Mouse (Mus musculus) neural tube, embryonic 13.5 days (tissue): ENCODE data around the gene Xrcc3. TPM values are rescaled to one million over a fixed set of nuclear protein-coding genes. Genes with fewer than 3 reads are reported as not detected.
A peak's percentile ranks its signal among the peaks of the same experiment; 100 is the strongest.

Source experiments
- ATAC-seq: fragments of 200-750 bp; cut with Nextera tagmentation; 2 replicates; pipeline ENCODE4 v1.8.0; 2017; ENCODE audit warnings: low read depth, mild to moderate bottlenecking, moderate TSS enrichment, moderate library complexity
- H3K27ac ChIP-seq: fragments of 300-500 bp; sonication (generic); replicated peaks from 2 replicates; pipeline ENCODE4 v1.5.1; 2015; ENCODE audit warnings: moderate library complexity, mild to moderate bottlenecking, inconsistent platforms
- H3K27me3 ChIP-seq: fragments of 300-500 bp; sonication (generic); 2 replicates; pipeline ENCODE4 v1.6.1; 2015; ENCODE audit warnings: mild to moderate bottlenecking, inconsistent platforms
- H3K36me3 ChIP-seq: fragments of 300-500 bp; sonication (generic); 2 replicates; pipeline ENCODE4 v1.6.1; 2015; ENCODE audit warnings: mild to moderate bottlenecking, inconsistent platforms
- H3K4me1 ChIP-seq: fragments of 300-500 bp; sonication (generic); replicated peaks from 2 replicates; pipeline ENCODE4 v1.6.1; 2015; ENCODE audit warnings: inconsistent platforms
- H3K4me2 ChIP-seq: fragments of 300-500 bp; sonication (generic); 2 replicates; pipeline ENCODE4 v1.6.1; 2015; ENCODE audit warnings: inconsistent platforms, mild to moderate bottlenecking, moderate library complexity
- H3K4me3 ChIP-seq: fragments of 300-500 bp; sonication (generic); 2 replicates; pipeline ENCODE4 v1.5.1; 2015; ENCODE audit warnings: mild to moderate bottlenecking, inconsistent platforms
- H3K9ac ChIP-seq: fragments of 300-500 bp; sonication (generic); 2 replicates; pipeline ENCODE4 v1.6.1; 2015; ENCODE audit warnings: moderate library complexity, mild to moderate bottlenecking, inconsistent platforms
- H3K9me3 ChIP-seq: fragments of 300-500 bp; sonication (generic); 2 replicates; pipeline ENCODE4 v1.6.1; 2016; ENCODE audit warnings: inconsistent platforms
- WGBS: fragments of 180-500 bp; shearing (Covaris S2); methylation state at CpG from one replicate; pipeline ENCODE4 v1.1.7; 2015; 5-methylcytosine and 5-hydroxymethylcytosine counted together
- polyA plus RNA-seq: library from polyadenylated mRNA; unstranded; fragments of >200 nt; fragmentation: Nextera tagmentation; extraction: Ambion mirVana; gene quantifications from 2 replicates; pipeline ENCODE4 v1.2.1, GENCODE M21; 2015

Gene Xrcc3
- polyA plus RNA-seq, 1 experiment from 2014 or later = 2.6 TPM

GRCm38 (mm10) chr12:111794102-111794501 lies 19.6 kb downstream of the Xrcc3 start:
- 80% methylated on average over 22 of the region's 22 CpGs for WGBS
- no peak for ATAC-seq

GRCm38 (mm10) chr12:111791474-111792104 lies 22.1 kb downstream of the Xrcc3 start:
- H3K4me3 ChIP-seq = no peak overlapping the region
- ATAC-seq = no peak
- H3K9ac ChIP-seq = no peak overlapping the region
- H3K27me3 ChIP-seq = no peaks in the 10 kb centered on the region
- 78% methylated on average over 13 of the region's 13 CpGs for WGBS
- no peak overlapping the region for H3K4me2 ChIP-seq
- peaks cover 99% of the 10 kb centered on the region for H3K36me3 ChIP-seq
- no peaks in the 10 kb centered on the region for H3K9me3 ChIP-seq
- H3K4me1 ChIP-seq = no peaks in the 10 kb centered on the region
- H3K27ac ChIP-seq = peak overlapping the region; percentile 70

More at GRCm38 (mm10) chr12:111794102-111794501, 19.6 kb downstream of the Xrcc3 start:
- Histone ChIP-seq H3K4me2 (no peak overlapping the region), H3K4me3 (no peak overlapping the region), H3K9ac (no peak overlapping the region), H3K27me3 (no peaks in the 10 kb centered on the region), H3K27ac (no peak overlapping the region), H3K4me1 (no peaks in the 10 kb centered on the region), H3K36me3 (peaks cover 98% of the 10 kb centered on the region), H3K9me3 (no peaks in the 10 kb centered on the region)

GRCm38 (mm10) chr12:111790631-111791030 lies 23.0 kb downstream of the Xrcc3 start:
- no peak overlapping the region for H3K4me3 ChIP-seq
- no peaks in the 10 kb centered on the region for H3K27me3 ChIP-seq
- H3K27ac ChIP-seq = no peak overlapping the region
- H3K9me3 ChIP-seq = no peaks in the 10 kb centered on the region
- no peak overlapping the region for H3K4me2 ChIP-seq
- no peaks in the 10 kb centered on the region for H3K4me1 ChIP-seq
- peaks cover 100% of the 10 kb centered on the region for H3K36me3 ChIP-seq
- ATAC-seq = no peak
- H3K9ac ChIP-seq = no peak overlapping the region
- WGBS = 90% methylated on average over 7 of the region's 7 CpGs

- H3K27ac ChIP-seq = no peak overlapping the region
- ATAC-seq = no peak
- 91% methylated on average over 5 of the region's 5 CpGs for WGBS
These were observed 23.6 kb downstream of the Xrcc3 start for GRCm38 (mm10) chr12:111790090-111790489.

GRCm38 (mm10) chr12:111787015-111787414 lies 26.7 kb downstream of the Xrcc3 start:
- Histone ChIP-seq H3K36me3 (peaks cover 97% of the 10 kb centered on the region), H3K9ac (no peak overlapping the region), H3K27ac (no peak overlapping the region), H3K4me2 (no peak overlapping the region), H3K27me3 (no peaks in the 10 kb centered on the region), H3K9me3 (no peaks in the 10 kb centered on the region), H3K4me3 (no peak overlapping the region), H3K4me1 (no peaks in the 10 kb centered on the region)
- 94% methylated on average over 6 of the region's 6 CpGs for WGBS
- ATAC-seq = no peak

More at GRCm38 (mm10) chr12:111790090-111790489, 23.6 kb downstream of the Xrcc3 start:
- no peaks in the 10 kb centered on the region for H3K4me1 ChIP-seq
- peaks cover 100% of the 10 kb centered on the region for H3K36me3 ChIP-seq
- no peak overlapping the region for H3K4me3 ChIP-seq
- no peaks in the 10 kb centered on the region for H3K27me3 ChIP-seq
- H3K4me2 ChIP-seq = no peak overlapping the region
- H3K9ac ChIP-seq = no peak overlapping the region
- no peaks in the 10 kb centered on the region for H3K9me3 ChIP-seq

- Histone ChIP-seq H3K36me3 (peaks cover 97% of the 10 kb centered on the region), H3K4me2 (no peak overlapping the region), H3K4me1 (no peaks in the 10 kb centered on the region), H3K4me3 (no peak overlapping the region), H3K27ac (no peak overlapping the region), H3K9me3 (no peaks in the 10 kb centered on the region), H3K9ac (no peak overlapping the region), H3K27me3 (no peaks in the 10 kb centered on the region)
- WGBS = 77% methylated on average over 15 of the region's 15 CpGs
- no peak for ATAC-seq
These were observed 28.5 kb downstream of the Xrcc3 start for GRCm38 (mm10) chr12:111785174-111785573.

- Histone ChIP-seq H3K9ac (no peak overlapping the region), H3K27ac (no peak overlapping the region), H3K27me3 (no peaks in the 10 kb centered on the region), H3K9me3 (no peaks in the 10 kb centered on the region), H3K4me2 (no peak overlapping the region), H3K4me3 (no peak overlapping the region), H3K4me1 (peaks cover 6% of the 10 kb centered on the region), H3K36me3 (peaks cover 97% of the 10 kb centered on the region)
- WGBS = 96% methylated on average over 1 of the region's 1 CpGs
- ATAC-seq = no peak
These were observed 34.1 kb downstream of the Xrcc3 start for GRCm38 (mm10) chr12:111779544-111779943.

GRCm38 (mm10) chr12:111777919-111778318 lies 35.8 kb downstream of the Xrcc3 start:
- Histone ChIP-seq H3K27ac (no peak overlapping the region), H3K9me3 (no peaks in the 10 kb centered on the region), H3K4me1 (peaks cover 9% of the 10 kb centered on the region), H3K27me3 (no peaks in the 10 kb centered on the region), H3K36me3 (peaks cover 99% of the 10 kb centered on the region), H3K4me3 (no peak overlapping the region), H3K9ac (no peak overlapping the region), H3K4me2 (no peak overlapping the region)
- WGBS = 92% methylated on average over 13 of the region's 13 CpGs
- ATAC-seq = no peak

- Histone ChIP-seq H3K4me1 (peaks cover 18% of the 10 kb centered on the region), H3K36me3 (peaks cover 79% of the 10 kb centered on the region), H3K27me3 (no peaks in the 10 kb centered on the region), H3K9me3 (no peaks in the 10 kb centered on the region), H3K4me2 (no peak overlapping the region), H3K4me3 (no peak overlapping the region), H3K9ac (no peak overlapping the region), H3K27ac (no peak overlapping the region)
- no peak for ATAC-seq
- WGBS = 71% methylated on average over 15 of the region's 15 CpGs
These were observed 38.8 kb downstream of the Xrcc3 start for GRCm38 (mm10) chr12:111774845-111775244.

GRCm38 (mm10) chr12:111774156-111774555 lies 39.5 kb downstream of the Xrcc3 start:
- peaks cover 25% of the 10 kb centered on the region for H3K4me1 ChIP-seq
- no peak for ATAC-seq
- H3K4me3 ChIP-seq = no peak overlapping the region
- no peaks in the 10 kb centered on the region for H3K9me3 ChIP-seq
- no peaks in the 10 kb centered on the region for H3K27me3 ChIP-seq
- no peak overlapping the region for H3K4me2 ChIP-seq
- 90% methylated on average over 16 of the region's 16 CpGs for WGBS
- H3K9ac ChIP-seq = no peak overlapping the region
- H3K36me3 ChIP-seq = peaks cover 73% of the 10 kb centered on the region
- H3K27ac ChIP-seq = no peak overlapping the region

- 88% methylated on average over 10 of the region's 10 CpGs for WGBS
These were observed 43.0 kb downstream of the Xrcc3 start for GRCm38 (mm10) chr12:111770651-111771050.

GRCm38 (mm10) chr12:111769816-111770577 lies 43.7 kb downstream of the Xrcc3 start:
- H3K36me3 ChIP-seq = peaks cover 32% of the 10 kb centered on the region
- peak; percentile 32; the same call in 1 of the 2 replicates for ATAC-seq
- H3K27me3 ChIP-seq = no peaks in the 10 kb centered on the region
- H3K9me3 ChIP-seq = no peaks in the 10 kb centered on the region
- no peak overlapping the region for H3K4me3 ChIP-seq
- H3K4me2 ChIP-seq = no peak overlapping the region
- no peak overlapping the region for H3K9ac ChIP-seq
- peak overlapping the region; percentile 74 for H3K27ac ChIP-seq
- peaks cover 54% of the 10 kb centered on the region for H3K4me1 ChIP-seq
- 47% methylated on average over 7 of the region's 9 CpGs for WGBS

More at GRCm38 (mm10) chr12:111770651-111771050, 43.0 kb downstream of the Xrcc3 start:
- H3K36me3 ChIP-seq = peaks cover 38% of the 10 kb centered on the region
- no peak overlapping the region for H3K4me2 ChIP-seq
- no peak overlapping the region for H3K4me3 ChIP-seq
- peaks cover 49% of the 10 kb centered on the region for H3K4me1 ChIP-seq
- H3K27ac ChIP-seq = 0 out of 2 replicates have a peak overlapping the region, but pooled peaks have one; percentile 15
- H3K9ac ChIP-seq = no peak overlapping the region
- H3K9me3 ChIP-seq = no peaks in the 10 kb centered on the region
- no peaks in the 10 kb centered on the region for H3K27me3 ChIP-seq
- no peak for ATAC-seq
